Mouse (Mus musculus): ENCODE measurements around the gene Ssh3.

DNA sequence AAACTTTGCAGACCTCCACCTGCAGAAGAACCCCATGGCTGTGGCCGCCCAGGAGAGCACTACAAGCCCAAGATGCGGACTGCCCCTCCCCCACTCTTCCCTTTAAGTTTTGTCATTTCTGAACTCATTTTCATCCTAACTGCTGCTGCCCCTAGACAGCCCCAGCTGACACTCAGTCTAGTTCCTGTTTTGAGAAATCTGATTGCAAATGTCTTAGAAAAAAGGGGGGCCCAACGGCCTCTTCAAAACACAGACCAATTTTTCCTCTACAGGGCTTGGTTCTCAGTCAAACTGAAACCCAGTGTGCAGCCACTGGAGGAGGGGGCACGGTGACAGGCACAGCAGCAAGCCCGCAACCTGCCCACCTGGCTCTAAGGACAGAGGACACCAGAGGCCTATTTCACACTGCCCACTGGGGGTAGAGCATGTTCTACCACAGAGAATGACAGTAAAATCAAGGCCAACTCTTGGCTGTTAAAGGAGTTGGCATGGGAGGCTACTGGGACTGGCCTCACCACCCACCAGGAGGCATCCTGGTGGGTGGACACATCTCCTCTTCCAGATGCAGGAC lies 35.4 kb upstream of the Ssh3 start:
- no peak for TF ChIP-seq CTCF (IDR thresholded peaks at IDR 0.05; ENCODE audit: insufficient read depth, low read length)
- TF ChIP-seq POLR2A (IDR thresholded peaks at IDR 0.05; ENCODE audit: borderline replicate concordance, extremely low read depth, low read depth, low read length) = no peak
